Mouse (Mus musculus): ENCODE measurements around the gene Ghrh.

Gene Ghrh

GRCm38 (mm10) chr2:157306091-157307032, 40.9 kb downstream of the Ghrh start:
- no peak for DNase-seq

- DNase-seq, result no peak
These were observed 44.2 kb downstream of the Ghrh start for GRCm38 (mm10) chr2:157303096-157303495.

- no peak for DNase-seq
These were observed 47.3 kb downstream of the Ghrh start for GRCm38 (mm10) chr2:157300051-157300450.

- DNase-seq, result no peak
These were observed 51.1 kb downstream of the Ghrh start for GRCm38 (mm10) chr2:157296105-157296689.

GRCm38 (mm10) chr2:157292093-157292492, 55.2 kb downstream of the Ghrh start:
- DNase-seq, result peak; percentile 57

GRCm38 (mm10) chr2:157288996-157289395, 58.3 kb downstream of the Ghrh start:
- DNase-seq, result no peak

- DNase-seq, result peak; percentile 56
These were observed 59.8 kb downstream of the Ghrh start for GRCm38 (mm10) chr2:157287542-157287941.

GRCm38 (mm10) chr2:157283321-157283720, 64.0 kb downstream of the Ghrh start:
- DNase-seq, result no peak

Measured in right cerebral cortex, postnatal 25 days (tissue).